Mouse (Mus musculus): ENCODE measurements around the gene Ptch1. TPM values are rescaled to one million over a fixed set of nuclear protein-coding genes. Genes with fewer than 3 reads are reported as not detected.
A peak's percentile ranks its signal among the peaks of the same experiment; 100 is the strongest.

Ptch1 gene
- polyA plus RNA-seq, 1 experiment = 5.6 TPM

DNA sequence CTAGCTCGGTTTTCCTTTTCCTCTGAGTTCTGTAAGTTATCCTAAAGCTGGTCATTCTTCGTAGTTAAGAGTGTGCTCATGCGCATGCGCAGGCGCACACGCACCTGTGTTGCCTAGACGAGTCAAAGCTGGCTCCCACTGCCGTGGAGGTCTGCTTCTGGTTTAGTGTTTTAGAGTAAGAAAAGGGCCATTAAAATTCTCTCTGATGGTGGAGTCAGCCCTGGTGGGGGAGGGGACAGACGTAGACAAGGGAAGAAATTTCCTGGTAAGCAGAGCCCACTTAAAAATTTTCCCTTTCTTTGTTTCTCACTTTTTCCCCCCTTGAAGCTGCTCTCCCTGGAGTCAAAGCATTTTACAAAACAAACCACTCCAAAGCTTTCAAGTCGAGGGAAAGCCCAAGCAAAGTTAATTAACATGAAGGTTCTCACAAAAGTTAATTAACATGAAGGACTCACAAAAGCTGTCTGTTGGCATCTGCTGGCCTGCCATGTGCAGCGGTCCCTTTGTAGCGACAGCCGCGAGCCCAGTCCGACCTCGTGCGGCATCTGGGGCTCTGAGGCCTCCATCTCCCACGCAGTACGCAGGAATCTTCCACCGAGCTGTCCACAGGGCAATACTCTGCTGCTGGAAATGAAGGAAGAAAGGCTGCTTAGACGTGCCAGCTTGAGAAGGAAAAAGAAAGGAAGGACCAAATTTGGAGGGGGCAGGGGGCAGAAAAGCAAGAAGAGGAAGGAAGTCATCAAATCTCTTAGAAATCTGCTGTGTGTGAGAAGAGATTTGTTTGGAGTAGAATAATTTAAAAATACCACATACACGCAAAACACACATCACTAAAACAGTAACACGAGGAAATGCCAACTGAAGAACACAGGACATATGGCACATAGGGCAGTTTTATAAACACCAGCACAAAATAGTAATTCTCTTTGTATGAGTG lies 76.5 kb downstream of the Ptch1 start, which contains the start of gene Fancc:
TSS of gene Fancc (minus strand) at position 633 of the 937 bp plus-strand sequence.
- H3K4me1 ChIP-seq (ENCODE audit: control insufficient read depth, insufficient read depth, low read length) = peaks cover 6% of the 10 kb centered on the region
- H3K27ac ChIP-seq (ENCODE audit: control insufficient read depth, insufficient read depth, low read depth, low read length) = no peak within 1 kb of the TSS
- H3K4me3 ChIP-seq (ENCODE audit: control insufficient read depth, low read depth, low read length) = peak within 1 kb of the TSS; percentile 34; the same call in 1 of the 2 replicates
- TF ChIP-seq POLR2A (IDR thresholded peaks at IDR 0.05; ENCODE audit: control insufficient read depth, low read depth, low read length) (no peak), CTCF (IDR thresholded peaks at IDR 0.05; ENCODE audit: control insufficient read depth, insufficient read depth, insufficient replicate concordance, low read depth, low read length) (no peak)
- no peaks in the 10 kb centered on the region for H3K36me3 ChIP-seq (ENCODE audit: control insufficient read depth, insufficient read depth, low read length)
- no peaks in the 10 kb centered on the region for H3K27me3 ChIP-seq (ENCODE audit: control insufficient read depth, insufficient read depth, low read length)

DNA sequence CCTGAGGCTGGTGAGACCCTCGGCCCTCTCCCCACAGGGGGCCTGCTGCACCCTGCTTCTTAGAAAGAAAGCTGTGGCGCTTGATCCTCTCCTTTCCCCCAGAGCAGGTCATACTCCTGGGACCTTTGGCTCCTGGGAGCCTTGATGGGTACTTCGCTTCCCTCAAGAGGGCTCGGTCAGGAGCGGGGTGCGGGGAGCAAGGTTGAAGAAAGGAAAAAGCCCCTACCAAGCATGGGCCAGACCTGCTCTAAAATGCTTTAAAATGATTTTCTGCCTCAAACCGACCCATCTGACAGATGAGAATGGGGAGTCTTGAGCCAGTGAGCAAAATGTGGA lies 85.7 kb downstream of the Ptch1 start:
- H3K36me3 ChIP-seq (ENCODE audit: control insufficient read depth, insufficient read depth, low read length) = no peaks in the 10 kb centered on the region
- no peak overlapping the region for H3K27ac ChIP-seq (ENCODE audit: control insufficient read depth, insufficient read depth, low read depth, low read length)
- peaks cover 3% of the 10 kb centered on the region for H3K4me1 ChIP-seq (ENCODE audit: control insufficient read depth, insufficient read depth, low read length)
- no peak overlapping the region for H3K4me3 ChIP-seq (ENCODE audit: control insufficient read depth, low read depth, low read length)
- TF ChIP-seq CTCF (IDR thresholded peaks at IDR 0.05; ENCODE audit: control insufficient read depth, insufficient read depth, insufficient replicate concordance, low read depth, low read length) = no peak
- no peak for TF ChIP-seq POLR2A (IDR thresholded peaks at IDR 0.05; ENCODE audit: control insufficient read depth, low read depth, low read length)
- H3K27me3 ChIP-seq (ENCODE audit: control insufficient read depth, insufficient read depth, low read length) = no peaks in the 10 kb centered on the region

DNA sequence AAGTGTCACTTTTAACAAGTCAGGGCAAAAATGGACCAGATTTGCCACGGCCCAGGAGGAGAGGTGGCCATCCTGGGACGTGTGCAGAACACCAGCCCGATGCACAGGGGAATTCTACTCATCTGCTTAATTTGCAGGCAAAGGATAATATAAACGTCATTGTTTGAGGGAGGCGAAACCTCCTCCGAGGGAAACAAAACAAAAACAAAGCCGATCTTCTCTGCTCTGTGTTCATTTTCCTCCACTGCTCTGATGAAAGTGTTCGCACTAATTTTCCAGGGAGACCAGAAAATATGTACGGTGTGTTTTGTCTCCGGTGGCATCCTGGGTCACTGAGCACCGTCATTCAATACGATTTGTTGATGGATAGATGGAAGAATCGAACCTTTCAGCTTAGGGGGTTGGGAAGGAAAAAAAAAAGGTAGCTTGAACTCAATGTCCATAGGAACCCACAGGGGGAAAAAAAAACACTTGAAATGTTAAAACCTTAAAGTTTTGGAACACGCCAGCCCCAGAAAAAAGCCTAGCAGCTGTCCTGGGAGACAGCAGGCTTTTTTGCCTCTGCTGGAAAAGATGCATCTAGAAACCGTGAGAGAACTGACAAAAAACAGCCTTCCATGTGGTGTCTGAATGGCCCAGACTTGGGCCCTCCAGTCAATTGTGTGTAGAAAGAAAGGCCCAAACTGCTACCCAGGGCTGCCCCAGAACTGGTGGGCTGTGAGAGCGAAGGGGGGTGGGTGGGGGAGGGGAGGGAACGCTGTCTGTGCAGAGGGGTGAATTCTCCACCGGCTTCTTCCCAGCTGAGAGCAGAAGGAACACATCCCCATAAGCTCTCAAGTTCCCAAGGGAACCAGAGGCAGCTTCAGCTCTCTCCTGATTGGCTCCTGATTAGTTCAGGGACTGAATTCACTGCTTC lies 86.3 kb downstream of the Ptch1 start:
- no peak overlapping the region for H3K27ac ChIP-seq (ENCODE audit: control insufficient read depth, insufficient read depth, low read depth, low read length)

DNA sequence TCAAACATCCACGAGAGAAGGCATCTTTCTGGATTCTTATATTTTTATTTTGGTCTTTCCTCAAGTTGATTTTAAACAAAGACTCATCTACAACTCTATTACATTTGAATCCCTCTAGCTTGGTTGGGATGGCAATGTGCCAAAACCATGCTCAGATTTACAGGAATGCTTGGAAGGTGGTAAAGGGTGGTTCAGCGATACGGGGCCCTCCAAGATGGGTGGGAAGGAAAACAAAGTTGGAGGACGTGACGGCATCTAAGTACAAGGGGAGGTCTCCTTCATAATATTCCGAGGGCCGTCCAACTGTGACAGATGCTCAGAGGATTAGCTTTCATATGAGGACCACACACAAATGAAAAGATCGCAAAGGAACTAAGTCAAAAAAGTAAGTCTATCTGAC lies 98.0 kb downstream of the Ptch1 start:
- Histone ChIP-seq H3K27me3 (ENCODE audit: control insufficient read depth, insufficient read depth, low read length) (no peaks in the 10 kb centered on the region), H3K4me1 (ENCODE audit: control insufficient read depth, insufficient read depth, low read length) (no peaks in the 10 kb centered on the region), H3K27ac (ENCODE audit: control insufficient read depth, insufficient read depth, low read depth, low read length) (no peak overlapping the region), H3K4me3 (ENCODE audit: control insufficient read depth, low read depth, low read length) (no peak overlapping the region), H3K36me3 (ENCODE audit: control insufficient read depth, insufficient read depth, low read length) (no peaks in the 10 kb centered on the region)
- TF ChIP-seq POLR2A (IDR thresholded peaks at IDR 0.05; ENCODE audit: control insufficient read depth, low read depth, low read length) (no peak), CTCF (IDR thresholded peaks at IDR 0.05; ENCODE audit: control insufficient read depth, insufficient read depth, insufficient replicate concordance, low read depth, low read length) (no peak)

More for the DNA sequence above, 86.3 kb downstream of the Ptch1 start:
- no peak overlapping the region for H3K4me3 ChIP-seq (ENCODE audit: control insufficient read depth, low read depth, low read length)
- TF ChIP-seq POLR2A (IDR thresholded peaks at IDR 0.05; ENCODE audit: control insufficient read depth, low read depth, low read length) = no peak
- no peaks in the 10 kb centered on the region for H3K27me3 ChIP-seq (ENCODE audit: control insufficient read depth, insufficient read depth, low read length)
- H3K36me3 ChIP-seq (ENCODE audit: control insufficient read depth, insufficient read depth, low read length) = no peaks in the 10 kb centered on the region
- peaks cover 3% of the 10 kb centered on the region for H3K4me1 ChIP-seq (ENCODE audit: control insufficient read depth, insufficient read depth, low read length)

Other genes with a start within 250 kb of the Ptch1 start
- gene Fancc, start 76.3 kb downstream of the Ptch1 start, polyA plus RNA-seq (2012; rRNA removed) = 9.7 and 10.1 TPM in 2 replicates
- gene Ercc6l2, start 241.6 kb upstream of the Ptch1 start, polyA plus RNA-seq (2012; rRNA removed) = 8.6 and 9.4 TPM in 2 replicates